Mouse (Mus musculus) spleen, postnatal 10 days (tissue): ENCODE measurements around the gene Olfr620.

Experiments used
- DNase-seq, 2 experiments: peaks; one replicate each; pipeline ENCODE4 v3.0.0; 2021 to 2022; ENCODE audit warnings: low spot score in 2 of 2

Olfr620 gene

GRCm38 (mm10) chr7:103612434-103612833 lies at the start of gene Olfr620:
Gene Olfr620 (minus strand): TSS chr7:103612534.
- no peak for DNase-seq

- no peak for DNase-seq
Observed at GRCm38 (mm10) chr7:103644070-103644469, 31.7 kb upstream of the Olfr620 start.

GRCm38 (mm10) chr7:103642602-103643001 lies 30.3 kb upstream of the Olfr620 start, which contains the start of gene Olfr622:
Gene Olfr622 (minus strand): TSS chr7:103642702.
- DNase-seq: no peak

- no peak for DNase-seq
Observed at GRCm38 (mm10) chr7:103636795-103637194, 24.5 kb upstream of the Olfr620 start.

- DNase-seq: no peak
Observed at GRCm38 (mm10) chr7:103607425-103607824, 4.9 kb downstream of the Olfr620 start.

GRCm38 (mm10) chr7:103600275-103600674 lies 12.1 kb downstream of the Olfr620 start, which contains the start of gene Olfr619:
Gene Olfr619 (plus strand): TSS chr7:103600575.
- no peak for DNase-seq

- no peak for DNase-seq
Observed at GRCm38 (mm10) chr7:103589803-103590202, 22.5 kb downstream of the Olfr620 start, which contains the start of gene Olfr618. Gene Olfr618 (plus strand): TSS chr7:103590103.

- DNase-seq: no peak
Observed at GRCm38 (mm10) chr7:103572761-103573160, 39.6 kb downstream of the Olfr620 start, which contains the start of gene Olfr617. Gene Olfr617 (plus strand): TSS chr7:103573061.

- DNase-seq: no peak
Observed at GRCm38 (mm10) chr7:103569043-103569442, 43.3 kb downstream of the Olfr620 start, which contains the start of gene Olfr616. Gene Olfr616 (minus strand): TSS chr7:103569143.

GRCm38 (mm10) chr7:103555779-103556178 lies 56.6 kb downstream of the Olfr620 start, which contains the start of gene Olfr615:
Gene Olfr615 (plus strand): TSS chr7:103556079.
- no peak for DNase-seq
